Mouse (Mus musculus): Measurements from ENCODE around the gene Zfp105. TPM values are rescaled to one million over a fixed set of nuclear protein-coding genes. Genes with fewer than 3 reads are reported as not detected.

The Zfp105 gene
- total and polyA plus RNA-seq, 2 experiments from 2014 or later: 8.1 to 9.2 TPM

- no peak for TF ChIP-seq CTCF (IDR thresholded peaks at IDR 0.05; ENCODE audit: low read depth)
- H3K27ac ChIP-seq: peak overlapping the region; percentile 65
- H3K36me3 ChIP-seq (ENCODE audit: insufficient read depth, low read length): no peaks in the 10 kb centered on the region
- peak; percentile 89 for DNase-seq (ENCODE audit: low spot score)
- 13% methylated on average over 32 of the region's 32 CpGs for WGBS
- peak overlapping the region; percentile 47 for H3K4me3 ChIP-seq (ENCODE audit: low read length)
- H3K9ac ChIP-seq (replicated peaks; ENCODE audit: low read length): peak overlapping the region; percentile 61
- peak; percentile 99 for ATAC-seq
- H3K9me3 ChIP-seq (ENCODE audit: low read length): no peaks in the 10 kb centered on the region
- H3K4me1 ChIP-seq (ENCODE audit: insufficient read depth, low read length): peaks cover 4% of the 10 kb centered on the region; the same call in 1 of the 2 replicates
- peak overlapping the region; percentile 78 for H3K4me2 ChIP-seq (ENCODE audit: low read depth, low read length)
- no peaks in the 10 kb centered on the region for H3K27me3 ChIP-seq (ENCODE audit: insufficient read depth, low read length)
Observed at GRCm38 (mm10) chr9:122902717-122903535, 19.9 kb upstream of the Zfp105 start.

DNA sequence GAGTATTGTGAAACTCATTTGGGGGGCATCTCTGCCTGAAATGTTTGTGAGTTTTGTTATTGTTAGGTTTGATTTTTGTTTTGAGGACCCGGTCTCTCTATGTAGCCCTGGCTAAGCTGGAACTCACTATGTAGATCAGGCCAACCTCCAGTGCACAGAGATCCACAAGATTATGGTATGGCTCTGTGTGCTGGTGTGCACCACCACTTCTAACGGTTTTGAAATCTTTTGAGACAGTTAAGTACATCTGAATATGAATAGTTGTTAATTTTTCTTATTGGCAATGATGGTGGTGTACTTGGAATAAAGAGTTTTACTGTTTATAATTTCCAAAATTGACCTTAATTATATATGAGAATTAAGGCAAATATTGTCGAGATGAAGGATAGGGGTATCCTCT is 436 bp upstream of the Zfp105 start:
- peak overlapping the region; percentile 80 for H3K4me3 ChIP-seq (ENCODE audit: low read length)

GRCm38 (mm10) chr9:122928915-122929314 is 6.0 kb downstream of the Zfp105 start:
- no peak overlapping the region for H3K27ac ChIP-seq
- no peak for ATAC-seq
- peaks cover under 1% of the 10 kb centered on the region; the same call in 1 of the 2 replicates for H3K4me1 ChIP-seq (ENCODE audit: insufficient read depth, low read length)
- peaks cover 63% of the 10 kb centered on the region for H3K36me3 ChIP-seq (ENCODE audit: insufficient read depth, low read length)
- WGBS: 98% methylated on average over 3 of the region's 3 CpGs
- H3K4me2 ChIP-seq (ENCODE audit: low read depth, low read length): no peak overlapping the region
- no peaks in the 10 kb centered on the region for H3K9me3 ChIP-seq (ENCODE audit: low read length)
- no peaks in the 10 kb centered on the region for H3K27me3 ChIP-seq (ENCODE audit: insufficient read depth, low read length)
- H3K4me3 ChIP-seq (ENCODE audit: low read length): no peak overlapping the region
- H3K9ac ChIP-seq (replicated peaks; ENCODE audit: low read length): no peak overlapping the region
- no peak for TF ChIP-seq CTCF (IDR thresholded peaks at IDR 0.05; ENCODE audit: low read depth)
- no peak for DNase-seq (ENCODE audit: low spot score)

More for the DNA sequence above, 436 bp upstream of the Zfp105 start:
- no peak for TF ChIP-seq CTCF (IDR thresholded peaks at IDR 0.05; ENCODE audit: low read depth)
- Histone ChIP-seq H3K27me3 (ENCODE audit: insufficient read depth, low read length) (no peaks in the 10 kb centered on the region), H3K9me3 (ENCODE audit: low read length) (no peaks in the 10 kb centered on the region), H3K36me3 (ENCODE audit: insufficient read depth, low read length) (peaks cover 26% of the 10 kb centered on the region), H3K4me2 (ENCODE audit: low read depth, low read length) (peak overlapping the region; percentile 68), H3K27ac (no peak overlapping the region), H3K4me1 (ENCODE audit: insufficient read depth, low read length) (peaks cover 6% of the 10 kb centered on the region; the same call in 1 of the 2 replicates), H3K9ac (replicated peaks; ENCODE audit: low read length) (peak overlapping the region; percentile 86)
- DNase-seq (ENCODE audit: low spot score): no peak
- 18% methylated on average over 3 of the region's 3 CpGs for WGBS
- no peak for ATAC-seq

- Histone ChIP-seq H3K27me3 (ENCODE audit: insufficient read depth, low read length) (no peaks in the 10 kb centered on the region), H3K27ac (peak within 1 kb of the TSS; percentile 85), H3K9me3 (ENCODE audit: low read length) (no peaks in the 10 kb centered on the region), H3K4me2 (ENCODE audit: low read depth, low read length) (peak within 1 kb of the TSS; percentile 85), H3K4me1 (ENCODE audit: insufficient read depth, low read length) (no peaks in the 10 kb centered on the region), H3K9ac (replicated peaks; ENCODE audit: low read length) (peak within 1 kb of the TSS; percentile 90), H3K4me3 (ENCODE audit: low read length) (peak within 1 kb of the TSS; percentile 90), H3K36me3 (ENCODE audit: insufficient read depth, low read length) (peaks cover 6% of the 10 kb centered on the region; the same call in 1 of the 2 replicates)
- peak; percentile 96 for DNase-seq (ENCODE audit: low spot score)
- TF ChIP-seq CTCF (IDR thresholded peaks at IDR 0.05; ENCODE audit: low read depth): 0 out of 2 replicates have a peak, but pooled peaks have one; percentile 9
- under 1% methylated on average over 64 of the region's 64 CpGs for WGBS
- ATAC-seq: peak; percentile 99
Observed at GRCm38 (mm10) chr9:122950643-122951475, 28.0 kb downstream of the Zfp105 start, which contains the start of the genes 1110059G10Rik and Kif15. TSS of gene 1110059G10Rik (minus strand) at chr9:122951000. TSS of gene Kif15 (plus strand) at chr9:122951046.

Other genes starting within 250 kb of the Zfp105 start
- not detected in 2 replicates for gene Topaz1, start 175.7 kb upstream of the Zfp105 start, total RNA-seq (2014; rRNA removed)
- not detected in 2 replicates for gene Topaz1, start 175.7 kb upstream of the Zfp105 start, polyA plus RNA-seq (2015; fragmentation: Nextera tagmentation; extraction: Ambion mirVana)
- gene Tcaim, start 117.5 kb upstream of the Zfp105 start, total RNA-seq (2014; rRNA removed): 8.4 and 13.5 TPM in 2 replicates
- gene Tcaim, start 117.5 kb upstream of the Zfp105 start, polyA plus RNA-seq (2015; fragmentation: Nextera tagmentation; extraction: Ambion mirVana): 6.7 and 7.1 TPM in 2 replicates
- not detected in 2 replicates for gene Gm35549, start 79.0 kb upstream of the Zfp105 start, total RNA-seq (2014; rRNA removed)
- 0.30 TPM in 1 of 2 replicates, not detected in the other for gene Gm35549, start 79.0 kb upstream of the Zfp105 start, polyA plus RNA-seq (2015; fragmentation: Nextera tagmentation; extraction: Ambion mirVana)
- gene Zfp445, start 57.1 kb upstream of the Zfp105 start, total RNA-seq (2014; rRNA removed): 138 and 155 TPM in 2 replicates
- gene Zfp445, start 57.1 kb upstream of the Zfp105 start, polyA plus RNA-seq (2015; fragmentation: Nextera tagmentation; extraction: Ambion mirVana): 63.3 and 68.1 TPM in 2 replicates
- 4.5 and 6.3 TPM in 2 replicates for gene Zkscan7, start 37.4 kb upstream of the Zfp105 start, total RNA-seq (2014; rRNA removed)
- 1.3 and 1.9 TPM in 2 replicates for gene Zkscan7, start 37.4 kb upstream of the Zfp105 start, polyA plus RNA-seq (2015; fragmentation: Nextera tagmentation; extraction: Ambion mirVana)
- 7.9 and 13.4 TPM in 2 replicates for gene 1110059G10Rik, start 27.9 kb downstream of the Zfp105 start, total RNA-seq (2014; rRNA removed)
- 35.0 and 35.7 TPM in 2 replicates for gene 1110059G10Rik, start 27.9 kb downstream of the Zfp105 start, polyA plus RNA-seq (2015; fragmentation: Nextera tagmentation; extraction: Ambion mirVana)
- gene Kif15, start 28.0 kb downstream of the Zfp105 start, total RNA-seq (2014; rRNA removed): 26.6 and 30.0 TPM in 2 replicates
- 13.5 and 13.8 TPM in 2 replicates for gene Kif15, start 28.0 kb downstream of the Zfp105 start, polyA plus RNA-seq (2015; fragmentation: Nextera tagmentation; extraction: Ambion mirVana)
- gene Tmem42, start 98.3 kb downstream of the Zfp105 start, total RNA-seq (2014; rRNA removed): 18.5 and 19.9 TPM in 2 replicates
- gene Tmem42, start 98.3 kb downstream of the Zfp105 start, polyA plus RNA-seq (2015; fragmentation: Nextera tagmentation; extraction: Ambion mirVana): 30.6 and 31.5 TPM in 2 replicates
- gene Tgm4, start 111.7 kb downstream of the Zfp105 start, total RNA-seq (2014; rRNA removed): 0.10 TPM in 1 of 2 replicates, not detected in the other
- gene Tgm4, start 111.7 kb downstream of the Zfp105 start, polyA plus RNA-seq (2015; fragmentation: Nextera tagmentation; extraction: Ambion mirVana): 0.42 and 0.45 TPM in 2 replicates
- 82.9 and 91.6 TPM in 2 replicates for gene Zdhhc3, start 190.1 kb downstream of the Zfp105 start, total RNA-seq (2014; rRNA removed)
- 81.8 and 83.4 TPM in 2 replicates for gene Zdhhc3, start 190.1 kb downstream of the Zfp105 start, polyA plus RNA-seq (2015; fragmentation: Nextera tagmentation; extraction: Ambion mirVana)
- gene Exosc7, start 190.1 kb downstream of the Zfp105 start, total RNA-seq (2014; rRNA removed): 25.9 and 31.3 TPM in 2 replicates
- 57.5 and 64.5 TPM in 2 replicates for gene Exosc7, start 190.1 kb downstream of the Zfp105 start, polyA plus RNA-seq (2015; fragmentation: Nextera tagmentation; extraction: Ambion mirVana)
- 3.8 and 5.8 TPM in 2 replicates for gene Clec3b, start 227.9 kb downstream of the Zfp105 start, total RNA-seq (2014; rRNA removed)
- 5.6 and 6.9 TPM in 2 replicates for gene Clec3b, start 227.9 kb downstream of the Zfp105 start, polyA plus RNA-seq (2015; fragmentation: Nextera tagmentation; extraction: Ambion mirVana)